Mouse (Mus musculus) kidney, postnatal 0 days (tissue): ENCODE measurements around the gene Hps3. TPM values are rescaled to one million over a fixed set of nuclear protein-coding genes. Genes with fewer than 3 reads are reported as not detected.

ENCODE experiments used
- ATAC-seq: fragments of 200-750 bp; cut with Nextera tagmentation; replicated peaks from 2 replicates; pipeline ENCODE4 v1.8.0; 2017; ENCODE audit warnings: low read depth, moderate number of reproducible peaks, moderate TSS enrichment, moderate library complexity; ENCODE audit not compliant: low FRiP score
- DNase-seq: peaks from one replicate; pipeline ENCODE4 v3.0.0-alpha.2; 2016; ENCODE audit warnings: low spot score
- H3K27ac ChIP-seq: fragments of 300-500 bp; sonication (generic); 2 replicates; pipeline ENCODE4 v1.5.1; 2014; ENCODE audit warnings: mild to moderate bottlenecking
- H3K27me3 ChIP-seq: fragments of 300-500 bp; sonication (generic); 2 replicates; pipeline ENCODE4 v1.6.1; 2014; ENCODE audit warnings: low read length, mixed read lengths; ENCODE audit not compliant: insufficient read depth
- H3K36me3 ChIP-seq: fragments of 300-500 bp; sonication (generic); 2 replicates; pipeline ENCODE4 v1.6.1; 2014; ENCODE audit warnings: low read length, mixed read lengths; ENCODE audit not compliant: insufficient read depth
- H3K4me1 ChIP-seq: fragments of 300-500 bp; sonication (generic); replicated peaks from 2 replicates; pipeline ENCODE4 v1.6.1; 2014; ENCODE audit warnings: antibody characterized with exemption, low read length, mixed read lengths; ENCODE audit not compliant: insufficient read depth
- H3K4me2 ChIP-seq: fragments of 300-500 bp; sonication (generic); 2 replicates; pipeline ENCODE4 v1.6.1; 2014; ENCODE audit warnings: mild to moderate bottlenecking, low read length, moderate library complexity, mixed read lengths
- H3K4me3 ChIP-seq: fragments of 300-500 bp; sonication (generic); replicated peaks from 2 replicates; pipeline ENCODE4 v1.5.1; 2014; ENCODE audit warnings: low read depth, low read length
- H3K9ac ChIP-seq: fragments of 300-500 bp; sonication (generic); 2 replicates; pipeline ENCODE4 v1.6.1; 2014; ENCODE audit warnings: low read depth, low read length
- H3K9me3 ChIP-seq: fragments of 300-500 bp; sonication (generic); replicated peaks from 2 replicates; pipeline ENCODE4 v1.6.1; 2016; ENCODE audit warnings: low read length, inconsistent platforms, mixed read lengths
- CTCF ChIP-seq: IDR thresholded peaks from 2 replicates; pipeline ENCODE4 v1.5.1; 2016; ENCODE audit warnings: antibody characterized with exemption, low read depth, mild to moderate bottlenecking, moderate library complexity
- WGBS: fragments of 180-500 bp; shearing (Covaris S2); extraction: QIAGEN DNeasy Blood & Tissue Kit; methylation state at CpG from one replicate; pipeline ENCODE4 v1.1.7; 2014; 5-methylcytosine and 5-hydroxymethylcytosine counted together
- polyA plus RNA-seq: library from polyadenylated mRNA; unstranded; fragments of >200 nt; fragmentation: Nextera tagmentation; extraction: Ambion mirVana; gene quantifications from 2 replicates; pipeline ENCODE4 v1.2.1, GENCODE M21; 2015

Gene Hps3
- polyA plus RNA-seq, 1 experiment from 2014 or later = 10.8 TPM

DNA sequence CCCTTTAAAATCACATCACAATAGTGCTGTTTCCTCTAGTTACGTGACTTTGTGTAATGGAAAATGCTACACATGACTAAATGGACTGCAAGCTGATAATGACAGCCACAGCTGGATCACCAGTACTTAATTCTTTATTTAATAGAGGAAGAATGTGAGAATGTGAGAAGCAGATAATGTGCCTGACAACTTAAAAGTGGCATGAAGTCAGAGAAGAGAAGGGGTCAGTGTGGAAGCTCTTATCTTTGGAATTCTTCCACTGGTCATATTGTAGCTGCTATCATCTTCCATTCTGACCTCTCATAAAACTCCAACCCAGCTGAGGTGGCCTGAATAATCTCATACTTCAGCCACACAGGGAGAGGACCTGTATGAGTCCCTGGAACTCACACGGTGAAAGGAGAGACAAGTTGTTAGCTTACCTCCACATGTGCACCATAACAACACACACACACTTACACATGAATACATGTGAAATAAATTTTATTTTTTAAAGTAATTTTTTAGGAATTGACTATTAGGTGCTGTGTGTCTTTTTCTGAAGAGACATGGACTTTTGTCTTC, 70.4 kb downstream of the Hps3 start:
- DNase-seq = no peak
- no peaks in the 10 kb centered on the region for H3K4me1 ChIP-seq
- ATAC-seq = no peak
- H3K9me3 ChIP-seq = no peaks in the 10 kb centered on the region
- H3K27ac ChIP-seq = no peak overlapping the region
- no peaks in the 10 kb centered on the region for H3K27me3 ChIP-seq
- H3K4me2 ChIP-seq = no peak overlapping the region
- TF ChIP-seq CTCF = no peak
- 75% methylated on average over 2 of the region's 2 CpGs for WGBS
- H3K36me3 ChIP-seq = no peaks in the 10 kb centered on the region
- H3K4me3 ChIP-seq = no peak overlapping the region
- no peak overlapping the region for H3K9ac ChIP-seq

DNA sequence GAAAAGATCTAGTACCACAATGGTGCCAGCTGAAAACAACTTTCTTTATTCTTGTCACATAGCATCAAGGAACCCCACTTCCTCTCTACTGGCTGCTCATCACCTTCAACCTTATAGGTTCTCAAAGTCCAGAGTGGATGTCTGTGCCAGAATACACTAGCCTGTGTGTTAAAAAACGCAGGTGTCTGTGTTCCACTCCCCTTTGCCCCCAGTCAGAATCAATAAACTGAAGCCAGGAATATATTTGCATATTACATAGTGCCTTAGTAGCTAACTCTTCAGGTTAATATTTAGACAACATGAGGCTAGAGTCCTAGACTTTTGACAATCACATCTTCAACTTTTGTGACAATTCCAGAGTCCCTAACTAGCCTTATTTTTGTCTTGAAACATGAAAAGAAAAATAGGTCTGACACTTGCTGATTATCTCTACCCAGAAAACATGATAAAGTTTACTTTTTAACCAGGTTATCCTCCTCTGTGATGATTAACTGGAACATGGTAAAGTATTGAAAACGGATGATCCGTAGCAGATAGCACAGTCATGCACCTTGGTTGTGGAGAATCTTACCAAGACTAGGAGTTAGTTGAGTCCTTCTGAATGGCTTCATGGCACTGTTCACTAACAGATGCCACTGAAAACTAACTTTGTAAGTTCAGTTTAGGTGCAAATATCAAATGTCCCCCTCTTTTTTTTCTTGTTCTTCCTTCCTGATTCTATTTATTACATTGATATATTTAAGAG, 72.2 kb downstream of the Hps3 start:
- Histone ChIP-seq H3K27ac (no peak overlapping the region), H3K4me2 (no peak overlapping the region), H3K9ac (no peak overlapping the region), H3K4me1 (no peaks in the 10 kb centered on the region), H3K4me3 (no peak overlapping the region), H3K36me3 (no peaks in the 10 kb centered on the region), H3K9me3 (no peaks in the 10 kb centered on the region), H3K27me3 (no peaks in the 10 kb centered on the region)
- WGBS = 66% methylated on average over 3 of the region's 3 CpGs
- ATAC-seq (no peak), DNase-seq (no peak)
- no peak for TF ChIP-seq CTCF

DNA sequence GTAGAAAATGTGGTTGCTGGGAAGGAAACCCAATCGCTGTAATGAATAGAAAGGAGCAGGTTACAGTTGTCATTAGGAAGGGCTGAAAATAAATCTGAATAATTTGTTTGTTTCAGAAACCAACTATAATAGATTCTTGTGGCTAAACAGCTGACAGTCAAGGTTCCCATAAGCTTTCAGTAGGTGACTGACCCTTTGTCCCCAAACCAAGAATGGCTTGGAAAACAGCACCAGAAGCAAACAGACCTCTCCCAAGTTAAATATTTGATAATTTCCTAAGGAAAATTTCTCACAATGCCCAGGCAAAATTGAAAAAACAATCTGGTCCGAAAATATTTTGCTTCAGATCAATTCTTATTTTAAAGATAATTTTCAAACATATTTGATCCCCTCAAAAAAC, 73.8 kb downstream of the Hps3 start:
- DNase-seq = no peak
- WGBS = 77% methylated on average over 2 of the region's 2 CpGs

DNA sequence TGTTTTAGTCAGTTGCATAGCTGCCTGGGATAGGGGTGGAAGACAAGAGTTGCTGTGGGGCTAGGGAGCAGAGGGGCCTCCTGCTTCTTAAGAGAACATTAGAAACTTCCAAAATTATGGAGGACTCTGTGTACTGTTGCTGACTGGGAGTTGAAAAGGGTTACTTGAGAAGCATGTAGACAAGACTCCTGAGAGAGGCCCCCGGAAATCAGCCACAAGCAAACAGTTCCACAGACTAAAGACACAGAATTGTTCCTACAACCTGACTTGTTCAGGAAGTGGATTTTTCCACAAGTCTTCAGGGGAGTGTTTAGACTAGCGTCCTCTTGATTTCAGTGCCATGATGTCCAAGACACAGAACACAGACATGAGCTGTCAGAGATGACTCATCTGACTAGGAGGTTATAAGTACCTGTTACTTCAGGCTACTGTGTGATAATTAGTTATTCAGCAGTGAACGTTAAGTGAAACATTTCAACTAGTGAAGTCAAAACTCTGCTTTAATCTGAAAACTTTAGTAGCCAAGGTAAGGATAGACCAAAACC, 74.5 kb downstream of the Hps3 start:
- H3K4me1 ChIP-seq = no peaks in the 10 kb centered on the region
- no peak for ATAC-seq
- TF ChIP-seq CTCF = no peak
- no peaks in the 10 kb centered on the region for H3K9me3 ChIP-seq
- H3K27me3 ChIP-seq = no peaks in the 10 kb centered on the region
- no peak overlapping the region for H3K27ac ChIP-seq
- no peak for DNase-seq
- WGBS = 67% methylated on average over 3 of the region's 3 CpGs
- no peak overlapping the region for H3K9ac ChIP-seq
- no peaks in the 10 kb centered on the region for H3K36me3 ChIP-seq
- no peak overlapping the region for H3K4me3 ChIP-seq
- no peak overlapping the region for H3K4me2 ChIP-seq

More for the DNA sequence above, 73.8 kb downstream of the Hps3 start:
- no peak overlapping the region for H3K4me3 ChIP-seq
- H3K4me1 ChIP-seq = no peaks in the 10 kb centered on the region
- H3K27ac ChIP-seq = no peak overlapping the region
- H3K9ac ChIP-seq = no peak overlapping the region
- H3K27me3 ChIP-seq = no peaks in the 10 kb centered on the region
- H3K9me3 ChIP-seq = no peaks in the 10 kb centered on the region
- H3K4me2 ChIP-seq = no peak overlapping the region
- TF ChIP-seq CTCF = no peak
- no peak for ATAC-seq
- H3K36me3 ChIP-seq = no peaks in the 10 kb centered on the region

DNA sequence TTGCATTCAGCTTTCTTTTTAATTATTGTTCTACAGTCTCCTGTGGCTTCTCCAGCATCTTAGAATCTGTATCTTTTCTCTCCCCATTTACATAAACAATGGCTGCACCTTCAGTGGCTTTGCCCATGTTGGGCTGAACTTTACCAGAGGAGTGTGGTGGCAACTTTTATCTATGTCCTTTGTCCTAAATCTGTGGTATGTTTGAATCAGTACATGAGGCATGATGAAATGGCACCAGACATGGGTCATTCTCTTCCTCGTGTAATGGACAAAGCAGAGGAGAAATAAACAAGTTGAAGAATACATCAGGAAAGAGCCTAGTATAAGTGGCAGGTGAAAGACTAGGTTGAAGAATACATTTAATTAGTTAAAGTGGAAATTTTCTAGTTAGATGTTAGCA, 76.1 kb downstream of the Hps3 start:
- Histone ChIP-seq H3K9me3 (no peaks in the 10 kb centered on the region), H3K27ac (no peak overlapping the region), H3K9ac (no peak overlapping the region), H3K4me1 (no peaks in the 10 kb centered on the region), H3K4me3 (no peak overlapping the region), H3K27me3 (no peaks in the 10 kb centered on the region), H3K36me3 (no peaks in the 10 kb centered on the region), H3K4me2 (no peak overlapping the region)
- ATAC-seq (no peak), DNase-seq (no peak)
- no peak for TF ChIP-seq CTCF
- 68% methylated on average over 1 of the region's 1 CpGs for WGBS

DNA sequence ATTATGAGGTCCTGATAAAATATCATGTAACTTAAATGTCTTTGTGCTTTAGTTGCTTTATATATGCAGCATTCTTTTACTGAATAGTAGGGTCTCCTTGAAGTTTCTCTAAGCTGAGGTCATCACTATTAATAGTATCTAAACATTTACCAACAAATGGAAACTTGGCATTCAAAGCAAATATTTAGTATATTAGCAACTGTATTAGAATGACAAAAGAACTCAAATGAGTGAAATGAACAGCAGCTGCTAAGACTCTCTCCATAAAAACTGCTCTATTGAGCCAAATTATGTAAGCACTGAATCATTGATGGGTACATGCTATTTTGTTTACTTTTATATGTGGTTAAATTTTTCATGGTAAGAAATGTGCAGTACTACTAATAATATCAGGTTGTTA, 77.1 kb downstream of the Hps3 start:
- TF ChIP-seq CTCF = no peak
- ATAC-seq (no peak), DNase-seq (no peak)
- H3K4me3 ChIP-seq = no peak overlapping the region
- no peaks in the 10 kb centered on the region; the same call in 1 of the 2 replicates for H3K4me1 ChIP-seq
- H3K27ac ChIP-seq = no peak overlapping the region
- H3K4me2 ChIP-seq = no peak overlapping the region
- no peaks in the 10 kb centered on the region for H3K27me3 ChIP-seq
- H3K9ac ChIP-seq = no peak overlapping the region
- no peaks in the 10 kb centered on the region for H3K9me3 ChIP-seq
- no peaks in the 10 kb centered on the region for H3K36me3 ChIP-seq
